Mouse (Mus musculus): ENCODE data around the gene Dlgap5.

DNA sequence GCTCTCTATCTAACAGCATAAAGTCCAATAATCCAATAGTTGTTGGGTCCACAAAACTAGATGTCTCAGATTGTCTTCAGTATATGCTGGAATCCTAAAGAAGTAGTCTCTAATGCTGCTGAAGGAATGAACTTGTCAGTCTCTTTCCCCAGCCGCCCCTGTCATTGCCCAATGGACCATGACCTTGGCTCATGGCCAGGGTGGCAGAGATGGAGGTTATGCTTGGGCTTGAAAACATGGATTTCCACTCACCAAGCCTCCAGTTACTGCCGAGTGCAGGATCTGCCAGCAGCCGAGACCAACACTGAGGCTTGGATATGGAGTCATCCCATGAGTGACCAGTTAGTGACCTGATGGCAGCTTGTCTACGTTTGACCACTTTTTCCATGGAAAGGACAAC is 41.3 kb upstream of the Dlgap5 start:
- no peak for TF ChIP-seq POLR2A (IDR thresholded peaks at IDR 0.05; ENCODE audit: extremely low read depth, insufficient read depth, low read length)
- TF ChIP-seq CTCF (IDR thresholded peaks at IDR 0.05; ENCODE audit: extremely low read depth, insufficient read depth, low read length) = no peak

Data from cortical plate, adult 2 months (tissue).